Comparison of ENCODE assay signal across 23 mouse cellular contexts in the genomic region with DNA sequence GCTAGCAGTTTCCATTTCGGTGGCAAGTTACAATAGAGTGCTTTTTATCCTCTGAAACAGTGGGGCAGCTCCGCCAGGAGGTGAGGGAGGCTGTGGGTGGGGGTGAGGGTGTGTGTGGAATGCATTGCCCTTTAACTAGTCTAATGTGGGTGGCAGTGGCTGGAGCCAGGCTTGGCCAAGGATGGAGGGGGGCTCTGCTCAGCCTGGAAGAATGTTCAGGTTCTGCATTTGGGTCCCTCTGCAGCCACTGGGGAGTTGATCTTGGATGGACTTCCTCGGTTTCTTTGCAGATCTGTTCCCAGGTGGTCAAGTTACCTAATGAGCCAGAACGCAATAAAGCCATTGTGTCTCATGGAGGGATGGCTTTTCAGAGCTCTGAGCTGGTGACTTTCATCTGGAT.
"Had no signal": no experiment of that assay in that cellular context is flagged by ENCODE, and none has a peak within 500 bp of the region (broad histone marks: within the 10 kb centered on the region; RNA-seq: fewer than 3 reads in every experiment).

No protein-coding gene starts in this region.

- H3K27me3 ChIP-seq: heart, embryonic 13.5 days; heart, embryonic 15.5 days; hindbrain, embryonic 13.5 days; hindbrain, embryonic 15.5 days; limb, embryonic 13.5 days; limb, embryonic 15.5 days; liver, embryonic 12.5 days had no signal

- H3K4me1 ChIP-seq: heart, embryonic 13.5 days; heart, embryonic 15.5 days; hindbrain, embryonic 15.5 days; limb, embryonic 15.5 days; liver, embryonic 12.5 days had no signal

- H3K27ac ChIP-seq: heart, adult 2 months; heart, embryonic 13.5 days; heart, embryonic 15.5 days; hindbrain, embryonic 13.5 days; hindbrain, embryonic 15.5 days; hindbrain, postnatal 0 days; limb, embryonic 13.5 days; limb, embryonic 15.5 days; liver, embryonic 12.5 days; liver, embryonic 14.5 days had no signal

- H3K9ac ChIP-seq: heart, embryonic 13.5 days; heart, embryonic 15.5 days; hindbrain, embryonic 13.5 days; hindbrain, embryonic 15.5 days; limb, embryonic 13.5 days; limb, embryonic 15.5 days; liver, embryonic 12.5 days; liver, embryonic 14.5 days had no signal

- DNase-seq: gastrocnemius, postnatal 14 days; gastrocnemius, postnatal 36 days; heart, adult 11 months; heart, adult 2 months; heart, postnatal 14 days; heart, postnatal 36 days; kidney, adult 11 months; kidney, adult 2 months; kidney, postnatal 25 days; layer of hippocampus, adult 9-11 months; layer of hippocampus, postnatal 36 days; left cerebral cortex, postnatal 4 days had no signal

- H3K9me3 ChIP-seq: heart, embryonic 15.5 days; hindbrain, embryonic 13.5 days; hindbrain, embryonic 15.5 days; limb, embryonic 15.5 days had no signal

- H3K36me3 ChIP-seq: heart, embryonic 13.5 days; heart, embryonic 15.5 days; hindbrain, embryonic 13.5 days; hindbrain, embryonic 15.5 days; limb, embryonic 13.5 days; limb, embryonic 15.5 days; liver, embryonic 12.5 days had no signal

- ATAC-seq: hindbrain, postnatal 0 days; intestine, embryonic 16.5 days; liver, embryonic 12.5 days had no signal

- H3K4me3 ChIP-seq: heart, adult 2 months; heart, embryonic 13.5 days; heart, embryonic 15.5 days; hindbrain, embryonic 13.5 days; hindbrain, embryonic 15.5 days; limb, embryonic 13.5 days; limb, embryonic 15.5 days; liver, embryonic 12.5 days had no signal

- H3K4me2 ChIP-seq: heart, embryonic 11.5 days; heart, embryonic 13.5 days; heart, embryonic 15.5 days; hindbrain, embryonic 13.5 days; hindbrain, embryonic 15.5 days; limb, embryonic 13.5 days; limb, embryonic 15.5 days; liver, embryonic 12.5 days had no signal
